Mouse (Mus musculus) megakaryocyte, embryonic 14.5 days (primary cell): ENCODE measurements around the gene Abca5.

Source experiments
- FLI1 ChIP-seq: IDR thresholded peaks from 2 replicates; pipeline ENCODE4 v1.6.1; 2012; ENCODE audit warnings: low read length, inconsistent platforms, mixed read lengths
- GATA1 ChIP-seq: IDR thresholded peaks from 3 replicates; pipeline ENCODE4 v1.6.1; 2012; ENCODE audit warnings: mixed read lengths, low read length, inconsistent platforms, borderline replicate concordance

GRCm38 (mm10) chr11:110284849-110285248 is 52.7 kb downstream of the Abca5 start:
- TF ChIP-seq FLI1 (no peak), GATA1 (no peak)
